Mouse (Mus musculus): ENCODE results near the gene Ly6g6e.

DNA sequence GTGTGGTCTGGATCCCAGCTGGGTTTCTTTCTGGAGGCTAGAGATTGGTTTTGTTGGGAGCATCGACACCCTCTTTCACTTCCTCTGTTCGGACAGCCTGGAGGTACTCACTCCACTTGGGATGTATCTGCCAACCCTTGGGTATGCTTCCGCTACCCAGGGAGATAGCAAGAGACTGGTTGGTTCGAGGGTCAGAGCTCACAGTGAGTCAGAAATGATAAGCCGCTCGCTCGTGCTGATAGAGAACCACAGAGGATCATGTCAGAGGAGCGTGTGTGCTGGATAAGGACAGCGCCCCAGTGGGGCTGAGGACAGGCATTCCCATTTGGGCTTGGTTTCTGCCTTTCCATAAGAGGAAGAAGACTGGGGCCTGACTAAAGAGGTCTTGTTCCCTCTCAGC is 3.1 kb downstream of the Ly6g6e start:
- TF ChIP-seq CTCF (conservative IDR thresholded peaks at IDR 0.05; ENCODE audit: low read length): no peak
- no peak for TF ChIP-seq NANOG (IDR thresholded peaks at IDR 0.05; ENCODE audit: borderline replicate concordance, low read length)
